Mouse (Mus musculus) left cerebral cortex, postnatal 4 days (tissue): ENCODE data around the gene Cd47. TPM values are rescaled to one million over a fixed set of nuclear protein-coding genes. Genes with fewer than 3 reads are reported as not detected.

ENCODE experiments used
- DNase-seq: peaks from one replicate; pipeline ENCODE4 v3.0.0-alpha.2; 2022
- intact Hi-C: fragments of 180-260 bp; cut with DNase I; formaldehyde crosslinking; loops from one replicate; pipeline ENCODE4 v1.15.1; 2025
- total RNA-seq, 2 experiments: library from RNA; stranded (reverse); gene quantifications; 2 replicates each; pipeline ENCODE4 v1.2.3; 2021

Cd47 gene
- total RNA-seq, 2 experiments from 2014 or later = 214 to 231 TPM

DNA sequence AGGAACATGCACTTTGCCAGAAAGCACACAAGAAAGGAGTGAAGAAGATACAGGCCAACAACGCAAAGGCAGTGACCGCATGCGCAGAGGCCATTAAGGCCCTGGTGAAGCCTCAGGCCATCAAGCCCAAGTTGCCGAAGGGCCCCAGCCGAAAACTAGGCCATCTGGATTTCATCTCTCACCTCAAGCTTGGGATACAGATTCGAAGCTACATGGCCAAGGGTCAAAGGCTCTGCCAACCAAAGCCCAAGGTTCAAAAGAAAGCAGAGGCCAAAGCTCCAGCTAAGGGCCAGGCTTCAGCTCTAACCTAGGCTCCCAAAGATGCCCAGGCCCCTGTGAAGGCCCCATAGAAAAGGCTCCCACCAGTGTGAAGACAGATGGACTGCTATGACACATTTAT, 14.2 kb upstream of the Cd47 start:
- DNase-seq = no peak
- intact Hi-C loops = no loop called here

DNA sequence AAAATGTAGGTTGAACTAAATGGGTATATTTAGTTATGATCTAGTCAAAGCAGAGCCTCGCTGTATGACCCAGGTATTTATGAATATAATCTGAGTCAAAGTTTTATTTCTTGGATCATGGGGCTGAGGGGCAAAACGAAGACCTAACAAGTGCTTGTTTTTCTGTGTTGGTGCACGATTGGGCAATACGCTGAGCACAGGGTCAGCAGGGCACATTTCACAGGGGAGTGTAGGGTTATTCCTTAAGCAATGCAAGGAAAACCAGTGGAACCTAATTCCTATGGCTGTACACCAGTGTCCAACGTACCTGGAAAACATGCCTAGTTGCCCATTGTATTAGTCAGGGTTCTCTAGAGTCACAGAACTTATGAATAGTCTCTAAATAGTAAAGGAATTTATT, 12.6 kb upstream of the Cd47 start:
- intact Hi-C loops = no loop called here
- no peak for DNase-seq

DNA sequence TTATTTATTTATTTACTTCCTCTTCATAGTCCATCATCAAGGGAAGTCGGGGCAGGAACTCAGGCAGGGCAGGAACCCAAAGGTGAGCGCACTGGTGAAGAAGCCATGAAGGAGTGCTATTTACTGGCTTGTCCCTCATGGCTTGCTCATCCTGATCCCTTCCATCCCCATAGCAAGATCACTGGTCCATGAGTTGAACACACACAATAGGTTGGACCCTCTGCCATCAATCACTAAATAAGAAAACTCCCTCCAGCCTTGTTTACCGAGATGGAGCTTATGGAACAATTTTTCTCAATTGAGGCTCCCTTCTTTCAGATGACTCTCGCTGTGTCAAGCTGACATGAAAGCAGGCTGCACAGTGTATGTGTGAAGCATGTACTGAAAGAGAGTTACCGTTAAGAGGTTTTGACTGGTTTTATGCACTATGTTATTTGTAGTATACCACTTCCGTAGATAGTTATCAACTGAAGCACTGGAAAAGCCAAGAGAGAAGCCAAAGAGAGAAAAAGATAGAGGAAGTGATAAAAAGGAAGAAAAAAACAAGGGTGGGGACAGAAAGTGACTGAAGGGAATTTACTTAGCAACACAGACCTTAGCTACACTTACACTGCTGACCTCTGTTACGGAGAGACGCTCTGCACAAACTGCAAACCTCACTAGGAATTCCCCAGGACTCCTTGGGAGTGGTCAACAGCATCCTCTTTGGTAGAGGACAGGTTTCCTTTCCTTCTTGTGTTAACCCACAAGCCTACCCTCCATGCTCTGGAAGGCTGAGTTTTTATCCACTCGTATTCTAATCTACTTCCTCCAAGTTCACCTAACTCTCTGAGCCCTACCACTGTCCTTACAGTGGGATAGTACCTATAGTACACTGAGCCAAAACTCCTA, 9.5 kb upstream of the Cd47 start:
- intact Hi-C loops = no loop called here
- DNase-seq = no peak

DNA sequence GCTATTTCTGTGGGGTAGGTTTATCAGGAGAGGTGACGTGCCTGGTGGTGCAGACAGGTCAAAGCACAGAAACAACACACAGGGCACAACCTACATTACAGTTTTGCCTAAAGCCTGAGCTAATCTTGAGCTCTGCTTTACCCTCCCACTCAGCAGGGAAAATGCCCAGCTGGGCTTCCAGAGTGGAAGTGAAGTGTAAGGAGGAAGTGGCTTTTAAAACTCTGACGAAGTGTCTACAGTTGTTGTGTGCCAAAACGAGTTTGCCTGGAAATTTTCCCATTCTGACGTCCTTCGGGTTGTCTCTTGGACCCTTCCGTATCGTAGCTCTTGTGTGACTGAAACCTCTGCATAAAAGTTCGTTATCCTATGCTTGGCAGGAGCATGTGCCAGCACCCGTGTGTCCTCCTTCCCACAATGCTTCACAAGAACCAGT, 7.9 kb upstream of the Cd47 start:
- DNase-seq = no peak
- intact Hi-C loops = no loop called here

DNA sequence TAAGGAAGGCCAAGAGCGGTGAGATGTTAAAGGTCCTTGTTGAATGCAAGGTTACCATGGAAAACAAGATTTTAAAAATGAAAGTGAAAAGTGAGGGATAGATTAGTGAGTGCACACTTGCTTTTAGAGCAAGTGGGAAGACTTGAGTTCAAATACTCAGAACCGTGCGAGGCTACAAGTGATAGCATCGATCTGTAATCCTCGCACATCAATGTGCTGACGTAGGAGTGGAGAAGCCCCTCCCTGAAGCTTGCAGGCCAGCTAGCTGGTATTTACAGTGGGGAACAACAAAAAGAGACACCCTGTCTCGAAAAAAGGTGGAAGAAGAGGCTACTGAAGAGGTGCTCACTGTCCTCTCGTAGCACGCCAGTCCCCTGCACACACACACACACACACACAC, 6.7 kb upstream of the Cd47 start:
- intact Hi-C loops = no loop called here
- DNase-seq = no peak

DNA sequence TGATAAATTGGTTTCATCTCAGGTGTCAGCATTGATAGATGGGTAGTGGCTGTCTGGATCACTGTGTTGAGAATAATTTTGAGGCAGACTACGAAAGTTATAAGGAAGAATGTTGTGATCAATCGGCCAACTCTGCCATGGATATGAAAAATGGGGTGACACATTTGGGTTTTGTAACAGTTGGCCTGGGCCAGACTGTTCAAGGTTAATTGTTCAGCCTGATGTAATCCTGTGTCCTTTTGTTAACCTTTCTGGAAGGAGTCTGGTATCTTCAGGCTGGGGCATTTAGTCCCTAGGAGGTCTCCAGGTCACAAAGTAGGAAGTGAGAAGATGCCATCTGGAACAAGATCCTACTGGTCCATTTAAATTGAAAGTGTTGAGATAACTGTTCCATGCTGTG, 4.1 kb upstream of the Cd47 start:
- no peak for DNase-seq
- intact Hi-C loops = no loop called here

DNA sequence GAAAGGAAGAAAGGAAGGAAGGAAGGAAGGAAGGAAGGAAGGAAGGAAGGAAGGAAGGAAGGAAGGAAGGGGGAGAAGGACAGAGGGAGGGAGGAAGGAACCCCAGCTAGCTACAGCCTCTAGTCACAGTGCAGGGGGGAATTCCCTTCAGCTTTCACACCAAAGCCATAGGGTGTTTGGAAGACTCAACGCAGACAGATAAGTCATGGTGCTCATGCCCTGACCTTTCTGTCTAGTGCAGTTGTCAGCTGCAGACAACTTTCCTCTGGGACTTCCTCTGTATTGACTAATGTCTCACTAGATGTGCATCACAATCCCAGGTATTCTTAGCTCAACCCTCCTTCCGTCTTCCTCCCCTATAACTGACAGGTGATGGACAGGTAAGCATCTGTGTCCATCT, 3.4 kb upstream of the Cd47 start:
- DNase-seq = no peak
- intact Hi-C loops = no loop called here

DNA sequence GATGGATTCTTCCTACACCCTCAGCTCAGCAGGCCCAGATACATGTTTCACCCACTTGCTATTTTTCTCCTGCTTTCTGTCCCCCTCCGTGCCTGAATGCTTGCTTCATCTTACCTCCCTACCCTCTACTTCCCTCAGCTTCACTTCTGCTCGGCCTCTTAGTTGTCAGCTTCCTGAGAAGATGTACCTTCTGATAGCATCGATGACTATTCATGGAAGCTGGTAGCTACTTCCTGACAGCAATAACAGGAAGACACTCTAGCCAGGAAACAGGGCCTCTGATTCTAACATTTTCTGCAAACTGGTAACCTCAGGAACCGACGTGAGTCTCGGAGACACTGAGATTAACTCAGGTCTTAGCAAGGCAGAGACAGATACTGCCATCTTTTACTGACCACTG, 1.5 kb upstream of the Cd47 start:
- DNase-seq = no peak
- intact Hi-C loops = no loop called here

DNA sequence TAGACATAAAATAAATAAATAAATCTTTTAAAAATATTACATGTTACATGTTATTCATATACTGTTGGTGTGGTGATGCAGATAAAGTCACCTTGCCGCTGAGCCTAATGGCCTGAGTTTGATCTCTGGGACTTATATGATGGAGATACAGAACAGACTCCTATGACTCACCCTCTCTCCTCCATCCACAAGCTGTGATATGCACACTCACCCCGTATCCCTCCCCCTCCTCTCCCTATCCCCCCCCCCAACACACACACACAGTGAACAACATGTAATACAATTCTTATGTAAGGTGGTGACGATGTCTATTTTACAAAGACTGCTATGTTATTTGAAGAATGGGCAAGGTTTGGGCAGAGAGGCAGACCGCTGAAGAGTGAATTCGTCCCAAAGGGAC, 663 bp downstream of the Cd47 start:
- DNase-seq = no peak
- intact Hi-C loops = no loop called here

DNA sequence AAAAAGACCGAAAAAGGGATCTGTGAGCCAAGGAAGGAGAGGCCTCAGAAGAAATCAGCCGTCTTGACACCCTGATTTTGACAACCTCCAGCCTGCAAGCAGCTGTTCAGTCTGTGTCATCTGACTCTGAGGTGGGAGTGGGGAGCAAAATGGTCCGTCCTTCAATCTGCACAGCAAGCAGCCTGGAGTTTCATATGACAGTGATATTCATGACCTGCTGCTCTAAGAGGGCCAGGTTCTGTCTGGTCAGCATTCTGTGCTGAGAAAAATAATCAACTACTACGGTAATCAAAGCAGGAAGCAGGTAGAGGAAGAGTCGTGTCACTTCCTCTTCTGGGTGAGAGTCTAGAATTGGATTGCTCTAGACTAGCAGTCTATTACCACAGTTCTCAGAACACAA, 1.1 kb downstream of the Cd47 start:
- intact Hi-C loops = no loop called here
- DNase-seq = peak; percentile 24

DNA sequence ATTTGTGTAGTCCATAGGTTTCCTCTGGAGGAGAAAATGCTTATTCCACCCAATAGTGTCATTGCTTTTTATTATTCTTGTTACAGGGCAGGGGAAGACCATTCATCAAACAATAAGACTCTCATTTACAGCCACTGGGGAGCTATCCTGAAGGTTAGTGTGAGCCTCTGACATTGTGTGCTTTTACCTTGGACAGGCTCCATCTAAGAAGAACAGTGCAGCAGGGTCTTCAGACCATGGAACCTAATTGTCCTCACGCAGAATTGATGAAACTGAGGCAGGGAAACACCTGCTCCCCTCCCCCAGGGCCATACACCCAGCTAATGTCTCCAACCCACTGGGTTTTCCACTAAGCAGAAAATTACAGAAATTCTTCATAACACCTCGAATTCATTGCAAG, 2.7 kb downstream of the Cd47 start:
- no peak for DNase-seq

DNA sequence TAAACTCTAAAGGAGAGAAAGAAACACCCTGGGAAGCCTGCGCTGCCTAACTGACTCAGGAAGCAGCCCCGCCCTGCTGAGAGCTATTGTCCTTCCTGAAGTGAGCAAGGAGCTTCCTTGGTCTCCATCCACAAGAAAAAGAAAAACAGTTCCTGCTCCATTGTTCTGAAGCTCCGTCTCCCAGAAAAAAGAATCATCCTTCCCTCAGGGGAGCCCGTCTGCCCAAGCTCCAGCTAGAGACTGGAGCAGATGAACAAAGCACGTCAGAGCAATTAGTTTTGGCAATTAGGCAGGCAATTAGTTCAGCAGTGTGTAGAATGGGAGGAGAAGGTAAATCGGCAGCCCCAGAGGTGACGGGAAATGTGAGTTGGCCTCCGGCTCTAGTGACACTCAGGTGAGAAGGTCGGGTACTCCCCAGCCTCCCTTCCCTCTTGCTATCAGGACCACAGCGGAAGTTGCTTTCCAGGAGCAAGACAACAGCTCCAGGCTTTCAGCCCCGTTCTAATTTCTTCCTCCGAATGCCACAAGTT, 3.7 kb downstream of the Cd47 start:
- intact Hi-C loops = no loop called here
- peak; percentile 5 for DNase-seq

More for the DNA sequence above, 2.7 kb downstream of the Cd47 start:
- intact Hi-C loops = no loop called here

DNA sequence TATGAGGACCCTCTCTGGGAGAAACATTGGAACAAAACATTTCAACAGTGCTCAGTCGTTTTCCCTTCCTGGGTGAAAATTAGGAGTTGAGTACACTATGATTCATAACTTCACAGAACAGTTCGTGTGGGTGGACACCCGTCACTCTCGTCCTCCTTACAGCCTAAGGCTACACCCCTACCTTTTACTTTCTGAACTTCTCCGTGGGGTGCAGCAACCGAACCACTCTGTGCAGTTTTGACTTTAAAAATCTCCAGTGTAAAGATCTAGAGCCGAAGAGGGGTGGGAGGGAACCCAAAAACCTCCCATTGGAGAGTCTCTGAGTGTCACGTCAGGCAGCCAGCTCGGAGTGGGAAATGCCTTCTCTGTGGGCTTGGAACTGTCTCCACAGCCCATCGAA, 6.6 kb downstream of the Cd47 start:
- intact Hi-C loops = no loop called here
- no peak for DNase-seq

DNA sequence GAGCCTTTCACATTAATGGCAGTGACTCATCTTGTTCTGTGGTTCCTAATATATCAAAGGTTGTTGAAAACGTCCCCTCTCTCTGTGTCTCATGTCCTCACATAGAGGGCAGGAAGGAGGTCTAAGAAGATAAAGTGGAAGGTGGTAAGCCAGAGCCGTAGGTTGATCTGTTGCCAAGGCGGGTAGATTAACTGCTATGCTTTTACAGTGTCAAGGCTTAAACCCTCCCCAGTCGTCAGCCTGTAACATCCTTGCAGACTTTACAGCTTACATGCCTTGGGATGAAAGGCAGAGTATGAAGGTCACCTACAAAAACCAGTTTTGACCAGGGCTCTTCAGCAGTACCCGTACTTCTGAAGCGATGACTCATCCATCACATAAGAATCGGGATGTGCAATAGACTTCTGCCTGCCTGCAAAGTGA, 7.1 kb downstream of the Cd47 start:
- intact Hi-C loops = no loop called here
- no peak for DNase-seq

DNA sequence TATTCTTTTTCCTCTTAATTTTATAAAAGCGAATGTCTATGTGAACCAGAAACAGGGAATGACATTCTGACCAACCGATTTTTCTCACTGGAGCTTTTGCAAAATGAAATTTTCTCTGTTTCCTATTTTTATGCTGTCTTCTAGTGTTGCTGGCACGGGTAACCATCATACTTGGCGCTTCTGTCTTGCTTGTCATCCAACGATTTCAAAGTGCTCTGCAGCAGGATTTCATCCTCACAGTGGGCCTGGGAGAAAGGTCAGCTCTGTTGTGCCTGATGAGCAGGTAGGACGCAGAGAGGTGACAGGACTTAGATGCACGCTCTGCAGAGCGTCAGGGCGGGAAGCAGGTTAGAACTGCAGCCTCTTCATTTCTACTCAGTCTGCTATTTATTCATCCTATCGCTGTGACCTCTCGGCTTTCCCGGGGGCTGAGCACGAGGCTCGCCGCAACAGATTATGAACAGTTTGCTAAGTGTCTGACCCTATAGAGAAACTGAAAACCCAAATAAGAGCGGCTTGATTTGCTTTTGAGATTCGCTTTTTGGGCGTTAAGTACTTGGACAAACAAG, 7.6 kb downstream of the Cd47 start:
- DNase-seq = no peak
- intact Hi-C loops = no loop called here

DNA sequence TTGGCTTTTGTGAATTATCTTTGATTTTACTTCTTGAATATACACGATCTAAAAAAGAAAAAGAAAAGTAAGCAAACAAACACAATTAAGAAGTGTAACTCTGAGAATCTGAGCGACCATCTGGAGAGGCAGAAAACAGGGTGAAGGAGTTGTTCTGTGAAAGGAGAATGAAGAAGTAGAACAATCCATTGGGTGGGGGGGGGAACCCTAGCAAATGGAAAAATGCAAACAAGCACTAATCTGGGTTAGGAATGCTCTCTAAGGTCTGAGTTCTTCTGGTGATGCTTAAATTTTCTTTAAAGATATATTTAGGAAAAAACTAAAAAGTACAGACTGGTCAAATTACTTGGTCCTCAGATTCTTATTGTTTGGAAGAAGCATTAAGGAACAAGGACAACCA, 11.6 kb downstream of the Cd47 start:
- intact Hi-C loops = no loop called here
- DNase-seq = no peak

DNA sequence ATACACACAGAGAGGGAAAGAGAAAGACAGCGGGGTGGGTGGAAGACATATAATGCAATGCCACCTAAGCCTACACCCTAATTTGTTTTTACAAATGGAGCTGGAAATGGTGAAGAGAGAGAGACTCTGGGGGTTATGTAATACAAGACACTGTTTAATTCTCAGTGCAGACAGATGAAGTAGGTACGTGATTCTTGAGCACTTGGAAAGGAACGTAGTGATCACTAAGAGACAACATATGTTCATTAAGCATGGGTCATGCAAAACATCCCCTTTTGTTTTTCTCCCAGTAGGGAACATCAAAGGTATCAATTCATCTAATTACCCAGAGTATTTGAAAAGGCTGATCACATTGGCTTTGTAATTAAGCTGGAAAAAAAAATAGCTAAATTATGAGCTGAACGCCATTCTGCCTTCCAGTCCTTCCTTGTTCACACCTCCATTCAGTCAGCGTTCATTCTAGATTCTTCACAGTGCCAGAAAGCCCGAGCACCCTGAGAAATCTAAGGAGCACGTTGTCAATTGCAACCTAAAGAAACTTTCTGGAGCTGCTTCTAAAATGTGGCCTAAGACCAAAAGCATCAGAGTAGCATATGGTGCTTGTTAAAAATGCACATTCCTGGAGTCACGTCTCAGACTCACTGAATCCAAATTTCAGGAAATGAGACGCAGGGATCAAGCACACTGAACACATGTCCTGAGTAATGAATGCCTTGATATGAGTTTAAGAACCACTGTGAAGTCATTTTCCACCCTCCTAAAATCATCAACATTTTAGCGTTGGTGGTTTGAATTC, 12.7 kb downstream of the Cd47 start:
- intact Hi-C loops = no loop called here

DNA sequence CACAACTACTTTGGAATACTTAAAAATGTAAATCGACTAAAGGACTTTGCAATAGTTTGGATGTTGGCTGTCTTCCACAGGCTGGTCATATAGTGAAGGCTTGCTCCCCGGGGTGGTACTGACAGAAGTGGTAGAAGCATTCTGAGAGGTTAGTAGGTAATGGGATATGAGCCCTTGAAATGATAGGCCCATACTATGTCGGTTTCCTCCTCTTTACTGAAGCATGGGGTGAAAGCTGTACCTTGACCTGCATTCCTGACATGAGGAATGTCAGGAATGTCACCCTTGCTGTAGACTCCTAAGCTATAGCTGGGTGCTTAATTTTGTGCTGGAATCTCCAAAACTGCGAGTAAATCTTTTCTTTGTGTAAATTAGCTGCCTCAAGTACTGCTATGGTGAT, 14.1 kb downstream of the Cd47 start:
- intact Hi-C loops = no loop called here
- DNase-seq = no peak

More for the DNA sequence above, 12.7 kb downstream of the Cd47 start:
- DNase-seq = no peak

DNA sequence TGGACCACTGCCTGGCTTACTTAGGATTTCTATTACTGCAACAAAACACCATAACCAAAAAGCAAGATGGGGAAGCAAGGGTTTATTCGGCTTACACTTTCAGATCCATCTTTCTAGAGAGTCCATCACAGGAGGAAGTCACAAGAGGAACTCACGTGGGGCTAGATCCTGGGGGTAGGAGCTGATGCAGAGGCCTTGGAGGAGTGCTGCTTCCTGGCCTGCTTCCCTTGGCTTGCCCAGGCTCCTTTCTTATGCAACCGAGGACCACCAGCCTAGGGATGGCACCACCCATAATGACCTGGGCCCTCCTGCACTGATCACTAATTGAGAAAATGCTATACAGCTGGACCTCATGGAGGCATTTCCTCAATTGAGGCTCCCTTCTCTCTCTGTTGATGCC, 16.6 kb downstream of the Cd47 start:
- intact Hi-C loops = no loop called here
- DNase-seq = no peak

DNA sequence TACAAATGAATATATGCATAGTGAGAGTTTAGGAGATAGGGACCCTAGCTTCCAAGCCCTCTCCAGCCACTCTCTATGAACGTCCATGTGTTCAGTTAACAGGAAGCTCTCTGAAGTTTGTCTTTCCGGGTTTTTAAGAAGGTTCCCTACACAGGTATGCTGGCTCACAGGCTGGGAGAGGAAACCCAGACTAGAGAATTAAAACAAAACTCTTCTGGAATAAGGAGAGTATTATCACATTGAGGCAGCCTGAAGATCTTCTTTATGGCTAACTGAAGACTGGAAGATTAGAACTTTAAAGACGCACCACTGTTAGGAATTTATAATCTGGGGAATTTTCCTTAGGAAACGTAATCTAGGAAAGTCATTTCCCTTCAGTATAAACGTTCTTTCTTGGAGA, 17.8 kb downstream of the Cd47 start:
- intact Hi-C loops = no loop called here
- no peak for DNase-seq

DNA sequence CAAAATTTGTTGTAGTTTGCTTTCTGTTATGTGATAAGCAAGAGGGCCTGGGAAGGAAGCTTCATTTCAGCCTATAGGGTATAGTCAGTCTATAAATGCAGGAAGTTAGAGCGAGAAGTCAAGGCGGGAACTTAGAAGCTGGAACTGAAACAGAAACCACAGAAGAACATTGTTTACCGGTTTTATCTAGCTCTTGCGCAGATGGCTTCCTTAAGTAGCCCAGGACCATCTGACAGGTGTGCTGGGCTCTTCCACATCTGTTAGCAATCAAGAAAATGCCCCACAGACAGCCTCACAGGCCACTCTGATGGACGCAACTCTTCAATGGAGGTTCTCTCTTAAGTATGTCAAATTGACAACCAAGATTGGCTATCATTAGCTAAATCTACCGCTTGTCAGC, 18.3 kb downstream of the Cd47 start:
- DNase-seq = no peak
- intact Hi-C loops = no loop called here

DNA sequence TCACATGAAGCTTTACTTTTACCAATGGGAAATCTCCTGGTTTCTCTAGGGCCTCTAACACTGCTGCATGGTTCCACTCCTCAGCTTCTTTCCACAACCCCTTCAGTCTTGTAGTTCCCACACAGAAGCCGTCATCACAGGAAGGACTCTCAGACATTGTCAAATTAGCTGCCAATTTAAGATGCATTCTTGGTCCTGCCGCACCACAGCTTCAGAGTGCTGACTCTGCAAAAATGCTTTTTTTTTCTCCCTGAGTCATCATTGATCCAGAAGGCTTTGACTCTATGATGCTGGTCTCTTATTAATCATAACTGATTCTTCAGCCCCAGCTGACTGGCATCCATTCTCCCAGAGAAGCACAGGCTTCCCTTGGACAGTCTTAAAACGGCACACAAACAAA, 19.2 kb downstream of the Cd47 start:
- no peak for DNase-seq

More for the DNA sequence above, 19.2 kb downstream of the Cd47 start:
- intact Hi-C loops = no loop called here
